Mouse (Mus musculus): ENCODE data around the gene Tex37. TPM values are rescaled to one million over a fixed set of nuclear protein-coding genes. Genes with fewer than 3 reads are reported as not detected.

Tex37 gene
- polyA plus RNA-seq, 1 experiment from 2014 or later, result not detected

DNA sequence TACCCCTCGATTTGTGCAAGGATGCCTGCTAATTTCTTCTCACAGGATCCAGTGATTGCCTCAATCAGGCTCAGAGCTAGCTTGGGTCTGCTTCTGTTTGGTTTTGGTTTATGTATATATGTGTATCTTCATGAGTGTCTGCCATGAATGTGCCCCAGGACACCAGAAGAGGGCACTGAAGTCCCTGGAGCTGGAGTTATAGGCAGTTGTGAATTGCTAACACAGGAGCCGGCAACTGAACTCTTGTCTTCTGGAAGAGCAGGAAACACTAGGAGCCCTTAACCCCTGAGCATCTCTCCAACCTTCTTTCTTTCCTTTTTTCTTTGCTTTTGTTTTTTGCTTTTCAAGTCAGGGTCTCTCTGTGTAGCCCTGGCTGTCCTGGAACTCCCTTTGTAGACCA is 13.1 kb upstream of the Tex37 start:
- no peak for ATAC-seq (ENCODE audit: low read depth)
- H3K9ac ChIP-seq, result no peak overlapping the region
- no peak overlapping the region for H3K4me3 ChIP-seq
- no peak overlapping the region for H3K27ac ChIP-seq (replicated peaks)
- no peak overlapping the region for H3K4me2 ChIP-seq
- no peaks in the 10 kb centered on the region for H3K4me1 ChIP-seq (replicated peaks)
- no peaks in the 10 kb centered on the region for H3K36me3 ChIP-seq
- no peaks in the 10 kb centered on the region for H3K27me3 ChIP-seq
- 91% methylated on average over 2 of the region's 2 CpGs for WGBS
- H3K9me3 ChIP-seq, result no peaks in the 10 kb centered on the region

GRCm38 (mm10) chr6:70921274-70922074 is 2.7 kb upstream of the Tex37 start:
- peaks cover 10% of the 10 kb centered on the region for H3K4me1 ChIP-seq (replicated peaks)
- peak; percentile 86 for ATAC-seq (ENCODE audit: low read depth)
- no peaks in the 10 kb centered on the region for H3K36me3 ChIP-seq
- peak overlapping the region; percentile 69 for H3K9ac ChIP-seq
- 4% methylated on average over 22 of the region's 22 CpGs for WGBS
- no peaks in the 10 kb centered on the region for H3K9me3 ChIP-seq
- no peaks in the 10 kb centered on the region for H3K27me3 ChIP-seq
- peak overlapping the region; percentile 77 for H3K27ac ChIP-seq (replicated peaks)
- H3K4me3 ChIP-seq, result peak overlapping the region; percentile 23
- H3K4me2 ChIP-seq, result peak overlapping the region; percentile 57

GRCm38 (mm10) chr6:70912396-70912765 is 6.3 kb downstream of the Tex37 start:
- H3K9ac ChIP-seq, result no peak overlapping the region
- H3K9me3 ChIP-seq, result no peaks in the 10 kb centered on the region
- H3K27ac ChIP-seq (replicated peaks), result no peak overlapping the region
- ATAC-seq (ENCODE audit: low read depth), result peak; percentile 30; the same call in 1 of the 2 replicates
- H3K4me2 ChIP-seq, result peak overlapping the region; percentile 40
- H3K36me3 ChIP-seq, result no peaks in the 10 kb centered on the region
- H3K27me3 ChIP-seq, result peaks cover 6% of the 10 kb centered on the region; the same call in 1 of the 2 replicates
- 72% methylated on average over 7 of the region's 7 CpGs for WGBS
- H3K4me1 ChIP-seq (replicated peaks), result peaks cover 9% of the 10 kb centered on the region; the same call in 1 of the 2 replicates
- no peak overlapping the region for H3K4me3 ChIP-seq

DNA sequence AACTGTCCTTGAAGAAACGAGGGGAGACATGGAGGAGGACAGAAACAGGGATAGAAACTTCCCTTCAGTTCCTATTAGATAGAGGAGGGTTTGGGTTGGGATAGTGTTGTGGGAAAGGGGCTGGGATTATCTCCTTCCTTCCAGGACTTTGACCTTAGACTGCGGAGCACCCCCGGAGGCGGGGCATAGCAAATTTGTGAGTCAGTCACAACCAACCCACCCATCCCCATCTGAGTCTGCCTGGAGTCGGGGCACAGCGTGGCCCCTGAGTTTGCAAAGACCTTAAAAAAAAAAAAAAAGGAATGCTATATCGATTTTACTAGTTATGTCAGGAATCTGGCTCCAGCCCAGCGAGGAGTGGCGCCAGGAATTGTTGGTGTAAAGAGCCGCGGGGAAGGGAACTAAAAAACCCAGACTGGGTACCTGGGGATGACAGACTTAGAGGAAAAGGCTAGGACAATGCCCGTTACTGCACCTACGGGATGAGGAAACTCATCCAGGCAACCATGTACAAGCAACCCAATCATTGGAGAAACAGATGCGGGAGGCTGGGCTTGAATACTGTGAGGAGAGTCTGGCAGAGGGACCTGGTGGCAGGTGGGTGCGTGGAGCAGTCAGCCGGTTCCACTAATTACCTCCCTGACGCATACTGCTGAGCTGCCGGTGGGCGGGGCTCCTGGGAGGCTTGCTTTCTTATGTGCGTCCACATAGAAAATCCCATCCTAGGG is 6.9 kb downstream of the Tex37 start:
- WGBS, result 18% methylated on average over 20 of the region's 20 CpGs
- H3K36me3 ChIP-seq, result 0 out of 2 replicates have a peak, but pooled peaks cover under 1% of the 10 kb centered on the region
- no peak overlapping the region for H3K27ac ChIP-seq (replicated peaks)
- ATAC-seq (ENCODE audit: low read depth), result peak; percentile 70
- H3K9me3 ChIP-seq, result no peaks in the 10 kb centered on the region
- peaks cover 6% of the 10 kb centered on the region; the same call in 1 of the 2 replicates for H3K27me3 ChIP-seq
- H3K4me2 ChIP-seq, result peak overlapping the region; percentile 40
- H3K4me3 ChIP-seq, result no peak overlapping the region
- no peak overlapping the region for H3K9ac ChIP-seq
- peaks cover 9% of the 10 kb centered on the region; the same call in 1 of the 2 replicates for H3K4me1 ChIP-seq (replicated peaks)

GRCm38 (mm10) chr6:70910285-70910684 is 8.4 kb downstream of the Tex37 start:
- Histone ChIP-seq H3K9ac (no peak overlapping the region), H3K9me3 (no peaks in the 10 kb centered on the region), H3K4me1 (replicated peaks) (peaks cover 9% of the 10 kb centered on the region; the same call in 1 of the 2 replicates), H3K4me2 (no peak overlapping the region), H3K27me3 (peaks cover 6% of the 10 kb centered on the region; the same call in 1 of the 2 replicates), H3K27ac (replicated peaks) (no peak overlapping the region), H3K4me3 (no peak overlapping the region), H3K36me3 (peaks cover 16% of the 10 kb centered on the region)
- ATAC-seq (ENCODE audit: low read depth), result no peak
- WGBS, result 80% methylated on average over 4 of the region's 4 CpGs

DNA sequence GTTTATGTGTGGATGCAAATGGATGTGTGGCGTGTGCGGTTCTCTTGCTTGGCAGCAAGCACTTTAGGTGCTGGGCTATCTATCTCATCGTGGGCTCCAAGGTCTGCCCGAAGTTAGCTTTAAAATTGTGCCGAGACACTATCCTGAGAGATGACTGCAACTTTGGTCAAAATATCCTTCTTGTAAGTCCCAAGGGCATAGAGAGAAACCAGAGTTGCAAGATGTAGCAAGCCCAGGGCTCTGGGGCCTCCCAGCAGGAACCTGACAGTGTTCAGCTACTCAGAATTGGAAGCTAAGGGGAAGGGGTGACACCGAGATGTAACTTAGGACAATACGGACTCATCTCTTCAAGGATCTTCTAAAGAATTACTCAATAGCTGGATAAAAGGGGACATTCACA is 9.2 kb downstream of the Tex37 start:
- WGBS, result 95% methylated on average over 7 of the region's 7 CpGs
- H3K27ac ChIP-seq (replicated peaks), result no peak overlapping the region
- H3K4me3 ChIP-seq, result no peak overlapping the region
- H3K4me1 ChIP-seq (replicated peaks), result peaks cover 9% of the 10 kb centered on the region; the same call in 1 of the 2 replicates
- no peaks in the 10 kb centered on the region for H3K9me3 ChIP-seq
- no peak overlapping the region for H3K9ac ChIP-seq
- H3K27me3 ChIP-seq, result peaks cover 6% of the 10 kb centered on the region; the same call in 1 of the 2 replicates
- no peak overlapping the region for H3K4me2 ChIP-seq
- ATAC-seq (ENCODE audit: low read depth), result no peak
- H3K36me3 ChIP-seq, result peaks cover 20% of the 10 kb centered on the region

DNA sequence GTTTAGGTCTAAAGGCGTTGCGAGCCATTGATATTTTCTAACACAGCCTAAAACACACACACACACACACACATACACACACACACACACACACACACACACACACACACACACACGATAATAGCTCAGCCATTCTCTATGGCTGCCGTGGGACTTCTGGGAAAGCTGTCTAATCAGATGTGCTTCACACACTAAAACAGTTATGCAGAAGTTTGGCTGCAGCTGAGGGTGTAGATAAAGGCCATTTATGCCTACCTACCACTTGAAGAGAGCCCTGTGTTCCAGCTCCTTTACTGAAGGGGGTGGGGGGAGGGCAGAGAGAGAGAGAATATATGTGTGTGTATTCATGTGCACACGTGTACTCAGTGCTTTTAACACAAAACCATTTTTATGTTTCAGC is 15.0 kb downstream of the Tex37 start:
- ATAC-seq (ENCODE audit: low read depth), result no peak
- no peak overlapping the region for H3K9ac ChIP-seq
- no peaks in the 10 kb centered on the region for H3K9me3 ChIP-seq
- WGBS, result 75% methylated on average over 5 of the region's 5 CpGs
- no peak overlapping the region for H3K4me3 ChIP-seq
- no peak overlapping the region for H3K4me2 ChIP-seq
- H3K4me1 ChIP-seq (replicated peaks), result peaks cover 12% of the 10 kb centered on the region
- peaks cover 52% of the 10 kb centered on the region for H3K36me3 ChIP-seq
- no peak overlapping the region for H3K27ac ChIP-seq (replicated peaks)
- no peaks in the 10 kb centered on the region for H3K27me3 ChIP-seq

DNA sequence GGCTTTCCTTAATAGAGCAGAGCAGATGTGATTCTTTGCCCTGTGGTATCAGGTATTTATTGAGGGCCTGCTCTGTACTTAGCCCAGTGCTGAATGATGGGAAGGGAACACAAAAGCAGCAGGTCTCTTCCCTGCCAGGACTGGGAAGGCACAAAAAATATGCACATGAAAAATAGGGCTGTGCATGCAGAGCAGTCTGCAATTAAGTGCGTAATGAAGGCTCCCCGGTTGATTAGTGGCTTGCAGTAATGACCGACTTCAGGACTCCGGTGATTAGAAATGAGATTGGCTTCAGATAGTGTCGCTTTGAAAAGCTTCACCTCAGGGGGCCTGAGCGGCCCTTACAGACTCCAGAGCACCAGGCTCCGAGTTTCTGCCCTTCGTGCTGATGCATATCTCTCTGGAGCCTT is 19.1 kb downstream of the Tex37 start:
- H3K9ac ChIP-seq, result no peak overlapping the region
- H3K27ac ChIP-seq (replicated peaks), result peak overlapping the region; percentile 46
- H3K27me3 ChIP-seq, result no peaks in the 10 kb centered on the region
- no peak overlapping the region for H3K4me3 ChIP-seq
- H3K4me2 ChIP-seq, result no peak overlapping the region
- no peaks in the 10 kb centered on the region for H3K9me3 ChIP-seq
- WGBS, result 14% methylated on average over 8 of the region's 8 CpGs
- peaks cover 68% of the 10 kb centered on the region for H3K36me3 ChIP-seq
- peak; percentile 40; the same call in 1 of the 2 replicates for ATAC-seq (ENCODE audit: low read depth)
- H3K4me1 ChIP-seq (replicated peaks), result peaks cover 12% of the 10 kb centered on the region

DNA sequence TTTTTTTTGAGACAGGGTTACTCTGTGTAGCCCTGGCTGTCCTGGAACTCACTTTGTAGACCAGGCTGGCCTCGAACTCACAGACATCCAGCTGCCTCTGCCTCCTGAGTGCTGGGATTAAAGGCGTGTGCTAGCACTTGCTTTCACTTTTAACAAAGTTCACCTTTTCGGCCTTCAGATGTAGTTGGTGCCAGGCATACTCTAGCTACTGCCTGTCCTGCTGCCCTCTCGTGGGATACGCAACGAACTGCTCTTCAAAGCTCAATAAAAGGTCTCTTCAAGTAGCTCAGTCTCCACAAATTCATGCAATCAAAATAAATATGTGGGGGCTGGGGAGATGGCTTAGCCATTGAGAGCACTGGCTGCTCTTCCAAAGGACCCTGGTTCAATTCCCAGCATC is 20.6 kb downstream of the Tex37 start:
- no peak for ATAC-seq (ENCODE audit: low read depth)
- Histone ChIP-seq H3K4me3 (no peak overlapping the region), H3K9ac (no peak overlapping the region), H3K9me3 (no peaks in the 10 kb centered on the region), H3K36me3 (peaks cover 71% of the 10 kb centered on the region), H3K27me3 (no peaks in the 10 kb centered on the region), H3K27ac (replicated peaks) (no peak overlapping the region), H3K4me2 (no peak overlapping the region), H3K4me1 (replicated peaks) (peaks cover 12% of the 10 kb centered on the region)
- 79% methylated on average over 6 of the region's 6 CpGs for WGBS

GRCm38 (mm10) chr6:70887993-70888392 is 30.7 kb downstream of the Tex37 start:
- 85% methylated on average over 11 of the region's 11 CpGs for WGBS

DNA sequence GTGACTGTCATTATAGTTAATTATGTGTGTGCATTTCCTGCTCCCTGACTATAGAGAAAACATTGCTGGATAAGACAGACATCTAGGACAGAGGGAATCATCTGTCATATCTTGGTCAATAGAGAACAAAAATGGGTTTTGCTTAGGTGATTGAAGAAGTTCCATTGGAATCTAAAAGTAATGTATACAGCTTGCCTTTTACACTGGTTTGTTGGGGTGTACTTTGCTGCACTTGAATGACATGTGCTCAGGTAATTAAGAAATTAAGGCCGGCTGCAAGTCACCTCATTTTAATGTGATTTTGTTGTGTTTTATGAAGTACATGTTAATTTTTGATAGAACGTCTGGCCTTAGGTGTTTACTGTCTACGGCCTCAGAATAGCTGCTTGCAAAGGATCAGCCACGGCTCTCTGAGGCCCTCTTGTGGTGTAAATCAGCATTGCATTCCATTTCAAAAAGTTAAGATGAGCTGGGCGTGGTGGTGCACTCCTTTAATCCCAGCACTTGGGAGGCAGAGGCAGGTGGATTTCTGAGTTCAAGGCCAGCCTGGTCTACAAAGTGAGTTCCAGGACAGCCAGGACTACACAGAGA is 37.9 kb downstream of the Tex37 start:
- no peaks in the 10 kb centered on the region for H3K4me1 ChIP-seq (replicated peaks)
- peaks cover 59% of the 10 kb centered on the region for H3K36me3 ChIP-seq

More at GRCm38 (mm10) chr6:70887993-70888392, 30.7 kb downstream of the Tex37 start:
- ATAC-seq (ENCODE audit: low read depth), result no peak
- peaks cover 95% of the 10 kb centered on the region for H3K36me3 ChIP-seq
- no peak overlapping the region for H3K4me3 ChIP-seq
- no peaks in the 10 kb centered on the region for H3K9me3 ChIP-seq
- H3K27ac ChIP-seq (replicated peaks), result no peak overlapping the region
- no peaks in the 10 kb centered on the region for H3K27me3 ChIP-seq
- no peak overlapping the region for H3K4me2 ChIP-seq
- H3K9ac ChIP-seq, result no peak overlapping the region
- H3K4me1 ChIP-seq (replicated peaks), result no peaks in the 10 kb centered on the region

DNA sequence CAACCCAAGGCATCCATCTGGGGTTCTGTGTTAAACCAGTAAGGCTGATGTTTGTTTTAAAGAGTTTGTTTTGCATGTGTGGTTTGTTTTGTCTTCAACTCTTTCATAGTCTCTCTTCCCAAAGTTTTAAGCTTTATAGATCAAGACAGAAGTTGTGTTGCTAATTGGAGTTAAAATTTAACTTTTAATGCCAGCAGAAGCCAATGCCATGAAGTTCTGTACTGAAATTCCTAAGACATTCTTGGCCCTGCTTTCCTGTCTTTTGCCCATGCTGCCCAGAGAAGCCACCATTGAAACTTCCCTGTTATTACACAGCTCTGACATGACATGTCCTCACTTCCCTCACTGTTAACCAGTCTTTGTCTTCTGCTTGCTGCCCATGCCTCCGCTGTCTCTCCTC is 43.7 kb downstream of the Tex37 start:
- H3K9me3 ChIP-seq, result no peaks in the 10 kb centered on the region
- H3K9ac ChIP-seq, result no peak overlapping the region
- no peak overlapping the region for H3K4me2 ChIP-seq
- H3K27ac ChIP-seq (replicated peaks), result no peak overlapping the region
- H3K4me3 ChIP-seq, result no peak overlapping the region
- ATAC-seq (ENCODE audit: low read depth), result no peak
- WGBS, result 100% methylated on average over 1 of the region's 1 CpGs
- H3K4me1 ChIP-seq (replicated peaks), result peaks cover 23% of the 10 kb centered on the region
- H3K27me3 ChIP-seq, result no peaks in the 10 kb centered on the region
- peaks cover 16% of the 10 kb centered on the region for H3K36me3 ChIP-seq

More for the DNA sequence above, 37.9 kb downstream of the Tex37 start:
- H3K9ac ChIP-seq, result no peak overlapping the region
- ATAC-seq (ENCODE audit: low read depth), result peak; percentile 61; the same call in 1 of the 2 replicates
- H3K27me3 ChIP-seq, result no peaks in the 10 kb centered on the region
- no peak overlapping the region for H3K27ac ChIP-seq (replicated peaks)
- WGBS, result 14% methylated on average over 5 of the region's 5 CpGs
- H3K9me3 ChIP-seq, result no peaks in the 10 kb centered on the region
- no peak overlapping the region for H3K4me2 ChIP-seq
- no peak overlapping the region for H3K4me3 ChIP-seq

Measured in neural tube, embryonic 13.5 days (tissue).